Mouse (Mus musculus) lung, postnatal 14 days (tissue): ENCODE results near the gene Nprl3.

Experiments
- DNase-seq: peaks from one replicate; pipeline ENCODE4 v3.0.0; 2021

Gene Nprl3

GRCm38 (mm10) chr11:32194626-32195025, 72.9 kb downstream of the Nprl3 start:
- no peak for DNase-seq

GRCm38 (mm10) chr11:32194086-32194485, 73.4 kb downstream of the Nprl3 start:
- DNase-seq, result no peak

- no peak for DNase-seq
These were observed 74.4 kb downstream of the Nprl3 start for GRCm38 (mm10) chr11:32193156-32193555.

- DNase-seq, result no peak
These were observed 76.8 kb downstream of the Nprl3 start for GRCm38 (mm10) chr11:32190603-32191110.

- DNase-seq, result peak; percentile 21
These were observed 77.4 kb downstream of the Nprl3 start for GRCm38 (mm10) chr11:32190119-32190518.

GRCm38 (mm10) chr11:32189434-32189833, 78.1 kb downstream of the Nprl3 start:
- no peak for DNase-seq

GRCm38 (mm10) chr11:32188881-32189280, 78.6 kb downstream of the Nprl3 start:
- DNase-seq, result no peak

- DNase-seq, result no peak
These were observed 80.3 kb downstream of the Nprl3 start for GRCm38 (mm10) chr11:32187256-32187655.

- no peak for DNase-seq
These were observed 81.5 kb downstream of the Nprl3 start for GRCm38 (mm10) chr11:32186031-32186430.

- DNase-seq, result no peak
These were observed 83.0 kb downstream of the Nprl3 start for GRCm38 (mm10) chr11:32184469-32184868.

GRCm38 (mm10) chr11:32181973-32182868, 85.3 kb downstream of the Nprl3 start:
- peak; percentile 87 for DNase-seq

- no peak for DNase-seq
These were observed 86.3 kb downstream of the Nprl3 start for GRCm38 (mm10) chr11:32181246-32181645.

GRCm38 (mm10) chr11:32178506-32178905, 89.0 kb downstream of the Nprl3 start:
- DNase-seq, result no peak
